Mouse (Mus musculus) adrenal gland, postnatal 36 days (tissue): ENCODE data around the gene Cmip. TPM values are rescaled to one million over a fixed set of nuclear protein-coding genes. Genes with fewer than 3 reads are reported as not detected.

Experiments used
- DNase-seq, 2 experiments: peaks; one replicate each; pipeline ENCODE4 v3.0.0; 2021; ENCODE audit warnings: mixed read lengths in 1 of 2
- total RNA-seq, 2 experiments: library from RNA; stranded (reverse); gene quantifications; 2 replicates each; pipeline ENCODE4 v1.2.3; 2021

The Cmip gene
- total RNA-seq, 2 experiments from 2014 or later = 122 to 129 TPM

DNA sequence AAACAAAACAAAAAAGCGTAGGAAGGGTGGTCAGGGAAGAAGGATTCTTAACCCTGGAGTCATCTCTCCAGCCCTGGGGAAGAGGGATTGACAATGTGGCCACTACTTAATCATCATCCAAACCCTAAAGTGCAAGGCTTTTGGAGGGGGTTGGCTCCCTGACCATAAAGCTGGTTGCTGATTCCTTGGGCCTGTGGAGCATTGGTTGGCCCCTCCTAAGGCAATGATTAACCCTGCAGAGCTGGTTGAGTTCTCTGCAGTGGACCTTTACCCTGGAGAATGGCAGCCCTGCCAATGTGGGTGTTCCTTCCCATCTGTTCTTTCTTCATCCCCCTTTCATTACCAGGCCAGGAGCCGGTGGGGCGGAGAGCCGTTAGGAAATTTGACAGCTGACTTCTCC, 90.7 kb downstream of the Cmip start:
- no peak for DNase-seq

DNA sequence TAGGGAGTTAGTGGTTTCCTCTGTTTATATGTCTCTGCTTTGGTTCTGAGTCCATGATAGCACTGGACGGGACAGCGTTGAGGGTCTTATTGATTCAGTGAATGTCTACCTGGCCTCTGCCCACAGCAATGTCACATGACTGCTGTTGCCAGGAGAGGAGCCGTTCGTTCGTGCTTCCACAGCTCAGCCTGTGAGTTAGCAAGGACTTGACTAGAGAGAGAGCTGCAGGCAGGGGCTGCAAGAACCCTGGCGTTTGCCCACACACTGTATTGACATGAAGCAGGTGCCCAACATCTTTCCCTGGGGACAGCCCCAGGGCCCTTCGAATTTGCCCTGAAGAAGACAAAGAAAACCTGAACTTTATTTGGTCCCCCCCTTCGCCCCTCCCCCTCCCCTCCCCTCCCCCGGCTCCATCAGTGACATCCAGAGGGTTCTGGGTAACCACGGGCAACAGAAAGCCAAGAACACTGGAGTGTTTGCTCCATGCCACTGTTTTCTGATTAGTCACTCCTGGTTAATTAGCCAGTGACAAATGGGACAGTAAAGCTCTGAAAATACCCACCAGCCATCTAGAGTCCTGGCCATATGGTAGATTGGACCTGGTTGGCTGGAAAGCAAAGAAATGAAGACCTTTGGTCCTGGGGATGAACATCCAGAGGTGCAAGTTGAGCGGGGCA, 92.0 kb downstream of the Cmip start:
- DNase-seq = no peak

DNA sequence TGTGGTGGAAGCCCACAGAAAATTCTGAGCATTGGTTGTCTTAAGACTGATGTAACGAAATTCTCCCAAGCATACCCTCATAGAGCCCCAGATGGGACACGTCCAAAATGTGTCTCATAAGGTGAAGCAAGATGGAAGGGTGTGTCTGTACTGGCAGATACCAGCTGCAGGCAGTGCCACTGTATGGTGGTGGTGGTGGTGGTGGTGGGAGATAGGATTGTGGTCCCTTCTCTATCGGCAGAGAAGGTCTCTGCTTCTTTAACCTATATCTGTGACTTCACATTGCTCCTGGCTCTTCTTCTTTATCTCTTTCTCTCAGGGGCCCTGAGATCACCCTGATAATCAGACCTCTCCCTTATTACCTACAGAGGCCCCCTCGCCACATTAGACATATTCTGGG, 92.7 kb downstream of the Cmip start:
- DNase-seq = no peak

DNA sequence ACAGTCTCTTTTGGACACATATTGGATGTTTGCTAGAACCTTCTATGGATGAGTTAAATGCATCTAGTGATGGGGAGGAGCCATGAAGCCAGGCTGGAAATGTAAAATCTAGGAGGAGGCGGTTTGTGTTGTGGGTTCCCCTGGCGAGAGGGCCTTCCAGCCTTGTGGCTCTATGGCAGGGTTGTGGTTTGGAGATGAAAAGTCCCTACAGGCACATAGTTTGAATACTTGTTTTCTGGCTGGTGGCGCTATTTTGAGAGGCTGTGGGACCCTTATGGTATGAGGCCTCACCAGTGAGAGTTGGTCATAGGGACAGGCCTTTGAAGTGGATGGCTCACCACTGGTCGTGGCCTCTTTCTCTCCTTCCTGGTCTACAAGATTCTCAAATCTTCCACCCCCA, 95.2 kb downstream of the Cmip start:
- no peak for DNase-seq

- DNase-seq = no peak
Observed at GRCm38 (mm10) chr8:117355111-117355831, 98.4 kb downstream of the Cmip start.

DNA sequence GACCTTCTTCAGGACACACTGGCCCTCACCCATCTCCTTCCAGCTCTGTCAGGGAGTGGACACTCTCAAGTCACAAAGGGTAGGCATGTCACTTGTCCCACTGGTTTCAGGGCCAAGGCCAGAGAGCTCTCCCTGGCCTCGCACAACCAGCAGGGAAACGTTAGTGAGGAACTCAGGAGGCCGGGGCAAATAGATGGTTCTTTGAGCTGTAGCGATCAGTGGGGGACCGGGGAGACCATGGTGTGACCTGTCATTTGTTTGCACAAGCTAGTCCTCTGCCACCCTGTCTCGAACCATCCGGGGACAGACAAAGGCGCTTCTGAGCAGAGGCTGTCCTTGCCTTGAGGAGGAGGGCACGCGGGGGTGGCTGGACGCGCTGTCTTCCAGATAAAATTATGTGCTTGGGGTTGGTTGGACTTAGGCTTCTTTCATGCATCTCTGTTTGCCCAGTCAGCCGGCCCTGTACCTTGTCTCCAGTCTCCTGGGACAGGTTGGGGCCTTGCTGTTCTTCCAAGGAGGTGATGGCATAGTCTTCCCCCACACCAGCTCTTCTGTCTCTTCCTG, 99.3 kb downstream of the Cmip start:
- DNase-seq = peak; percentile 49 to 59

- DNase-seq = peak; percentile 90
Observed at GRCm38 (mm10) chr8:117357491-117358467, 100.9 kb downstream of the Cmip start.

DNA sequence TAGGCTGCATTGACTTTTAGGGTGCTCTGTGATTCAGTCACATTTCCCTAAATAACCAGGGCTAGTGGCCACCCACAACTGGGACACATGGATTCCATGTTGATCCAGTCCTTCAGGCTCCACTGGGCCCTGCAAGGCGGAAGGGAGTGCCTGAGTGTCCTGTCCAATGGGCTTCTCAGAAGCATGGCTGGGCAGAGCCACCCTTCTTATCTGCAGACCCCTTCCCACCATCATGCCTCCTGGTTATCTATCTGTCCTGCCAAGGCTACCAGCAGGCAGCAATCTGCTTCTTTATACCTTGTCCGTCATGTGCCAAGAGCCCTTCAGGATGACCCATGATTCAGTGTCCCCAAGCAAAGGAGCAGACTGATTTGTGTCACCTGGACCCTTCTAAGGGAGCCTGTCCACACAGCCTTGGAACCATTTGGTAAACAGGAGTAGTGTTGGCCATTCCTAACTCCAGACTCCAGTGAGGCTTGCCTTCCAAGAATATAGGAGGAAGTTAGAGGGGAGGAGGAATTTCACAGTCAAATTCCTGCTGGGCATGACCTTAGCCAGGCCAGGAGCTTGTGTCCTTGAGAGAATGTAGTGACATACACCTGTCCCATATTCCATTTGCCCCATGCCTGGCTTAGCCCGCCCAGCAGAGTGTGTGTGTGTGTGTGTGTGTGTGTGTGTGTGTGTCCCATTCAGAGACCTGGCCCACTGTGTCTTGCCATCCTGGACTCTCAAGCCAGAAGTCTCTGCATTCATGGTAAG, 103.5 kb downstream of the Cmip start:
- DNase-seq = no peak

DNA sequence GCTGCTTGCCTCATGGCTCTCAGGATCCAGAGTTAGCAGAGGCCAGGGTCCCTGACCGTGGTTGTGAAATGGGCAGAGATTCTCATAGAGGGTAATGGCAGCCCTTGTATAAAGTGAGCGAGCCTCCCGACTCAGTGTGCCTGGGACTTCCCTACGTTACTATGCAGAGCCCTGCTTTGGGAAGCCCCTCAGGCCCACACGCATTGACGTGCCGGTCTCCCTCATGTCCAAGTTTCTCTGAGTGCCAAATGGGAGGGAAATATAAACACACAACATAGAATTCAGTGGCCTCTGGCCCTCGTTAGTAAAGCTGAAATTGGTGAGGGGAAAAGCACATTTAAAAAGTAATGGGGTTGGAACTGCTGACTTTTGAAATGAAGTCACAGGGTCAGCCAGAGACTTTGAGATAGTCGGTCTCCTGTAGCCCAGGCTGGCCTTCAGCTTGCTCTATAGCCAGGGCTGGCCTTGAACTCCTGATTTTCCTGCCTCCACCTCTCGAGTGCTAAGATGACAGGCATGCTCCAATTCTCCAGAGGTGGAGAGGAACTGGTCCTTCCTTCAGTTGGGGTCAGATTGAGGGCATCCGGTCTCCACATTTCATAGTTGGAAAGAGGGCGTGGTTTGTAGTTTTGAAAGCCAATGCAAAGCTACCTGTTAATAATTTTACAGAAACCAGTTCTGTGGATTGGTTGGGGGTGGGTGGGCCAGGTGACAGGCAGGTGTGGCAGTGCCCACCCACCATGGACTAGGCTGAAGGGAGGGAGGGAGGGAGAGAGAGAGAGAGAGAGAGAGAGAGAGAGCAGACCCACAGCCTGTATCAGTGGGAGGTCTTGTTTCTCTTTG, 105.0 kb downstream of the Cmip start:
- no peak for DNase-seq

- DNase-seq = no peak
Observed at GRCm38 (mm10) chr8:117362438-117362726, 105.5 kb downstream of the Cmip start.

DNA sequence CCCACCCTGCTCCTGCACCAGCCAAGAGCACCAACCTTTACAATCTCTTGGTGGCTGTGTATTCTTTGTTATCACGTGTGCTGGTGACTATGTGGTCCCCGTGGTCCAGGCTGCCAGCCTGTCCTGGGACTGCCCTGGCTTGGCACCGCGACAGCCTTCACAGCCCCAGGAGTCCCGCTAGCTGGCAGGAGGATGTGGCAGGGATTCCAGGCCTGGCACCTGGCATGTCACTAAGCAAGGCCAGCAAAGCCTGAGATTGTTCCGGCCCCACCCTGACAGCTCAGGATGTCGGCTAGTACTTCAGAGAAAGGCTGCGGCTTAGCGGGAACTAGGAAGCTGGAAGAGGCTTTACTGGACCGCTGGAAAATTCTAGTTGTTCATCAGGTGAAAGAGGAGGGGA, 106.4 kb downstream of the Cmip start:
- DNase-seq = peak; percentile 64 to 71

DNA sequence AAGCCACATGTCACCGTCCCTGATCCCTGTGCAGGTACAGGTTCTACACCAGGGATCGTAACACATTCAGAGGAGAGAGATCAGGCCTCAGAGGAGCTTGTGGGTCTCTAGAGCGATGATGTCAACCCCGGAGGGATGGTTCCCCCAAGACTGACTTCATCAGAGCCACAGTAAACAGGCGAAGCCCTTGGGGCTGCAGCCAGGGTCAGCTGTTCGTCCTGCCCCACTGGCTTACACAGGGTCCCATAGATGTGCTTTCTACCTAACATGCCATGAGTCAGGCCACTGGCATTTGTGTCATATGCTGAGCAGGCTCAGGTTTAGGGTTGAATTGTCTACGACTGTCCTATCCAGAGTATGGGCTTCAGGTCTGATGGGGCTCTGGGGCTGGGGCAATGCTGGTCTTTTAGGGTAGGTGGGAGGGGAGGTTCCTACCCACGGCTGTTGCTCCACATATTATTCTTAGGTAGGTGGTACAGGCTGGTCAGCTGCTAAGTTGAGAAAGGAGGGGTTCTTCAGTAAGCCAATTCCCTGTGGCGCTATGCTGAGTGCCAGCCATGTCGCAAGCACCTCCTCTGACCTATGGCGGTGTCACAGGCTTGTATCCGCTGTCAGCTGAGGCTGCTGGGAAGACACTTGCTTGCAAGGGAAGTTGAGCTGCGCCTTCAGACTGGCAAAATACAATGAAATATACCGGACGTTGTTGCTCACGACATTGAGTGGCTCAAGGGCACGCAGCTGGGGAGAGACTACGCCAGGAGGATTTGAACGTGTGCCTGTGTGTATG, 107.7 kb downstream of the Cmip start:
- peak; percentile 63 to 72 for DNase-seq

DNA sequence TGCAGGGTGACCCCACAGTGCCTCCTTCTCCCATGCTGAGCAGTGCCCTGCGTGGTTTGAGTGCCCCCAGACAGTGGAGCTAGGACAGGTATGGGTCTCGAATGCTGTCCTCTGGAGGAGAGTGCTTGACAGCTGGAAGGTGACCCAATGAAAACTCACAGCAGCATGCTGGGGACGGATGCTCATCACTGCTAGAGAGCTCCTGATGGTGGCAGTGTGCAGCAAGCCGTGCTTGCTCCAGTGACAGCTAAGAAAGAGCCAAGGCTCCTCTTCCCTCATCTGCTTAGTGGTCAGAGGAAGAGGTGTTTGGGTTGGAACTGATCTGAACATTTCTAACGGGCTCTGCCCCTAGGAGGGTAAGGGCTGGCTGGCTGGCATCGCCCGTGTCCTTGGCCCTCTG, 109.6 kb downstream of the Cmip start:
- peak; percentile 48 to 58 for DNase-seq

DNA sequence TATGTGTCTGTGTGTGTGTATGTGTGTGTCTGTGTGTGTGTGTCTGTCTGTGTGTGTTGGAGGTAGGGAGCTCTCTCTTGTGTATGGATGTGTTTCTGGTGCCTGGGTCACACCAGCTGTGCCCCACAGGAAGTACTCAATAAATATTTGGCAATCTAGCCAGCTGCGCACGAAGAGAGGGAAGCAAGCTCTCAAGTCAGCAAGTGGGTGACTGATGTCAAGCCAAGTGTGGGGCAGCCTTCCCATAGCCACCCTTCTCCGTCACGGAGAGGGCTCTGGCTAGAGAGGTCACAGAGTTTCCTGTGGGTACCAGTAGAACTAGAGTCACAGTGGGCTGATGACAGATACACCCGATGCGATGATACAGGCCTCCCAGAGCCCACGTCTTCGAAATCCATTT, 110.6 kb downstream of the Cmip start:
- no peak for DNase-seq

DNA sequence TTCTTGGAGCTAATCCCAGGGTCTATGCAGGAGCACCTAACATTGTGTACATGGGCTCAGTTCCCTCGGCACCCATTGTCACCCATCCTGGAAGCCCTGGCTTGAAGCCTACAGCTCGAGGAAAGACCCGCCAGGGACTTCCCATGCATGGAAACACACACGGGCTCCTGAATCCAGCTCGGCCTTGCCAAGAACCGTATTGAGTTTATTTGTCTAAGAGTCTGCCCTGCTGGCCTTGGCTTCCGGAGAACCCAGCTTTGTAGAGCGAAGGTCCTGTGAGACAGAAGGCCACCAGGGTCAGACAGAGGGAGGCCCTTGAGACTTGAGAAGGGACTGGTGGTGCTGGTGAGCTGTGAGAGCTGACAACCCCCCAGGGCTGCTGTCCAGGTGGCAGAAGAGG, 111.9 kb downstream of the Cmip start:
- peak; percentile 64 to 66 for DNase-seq

DNA sequence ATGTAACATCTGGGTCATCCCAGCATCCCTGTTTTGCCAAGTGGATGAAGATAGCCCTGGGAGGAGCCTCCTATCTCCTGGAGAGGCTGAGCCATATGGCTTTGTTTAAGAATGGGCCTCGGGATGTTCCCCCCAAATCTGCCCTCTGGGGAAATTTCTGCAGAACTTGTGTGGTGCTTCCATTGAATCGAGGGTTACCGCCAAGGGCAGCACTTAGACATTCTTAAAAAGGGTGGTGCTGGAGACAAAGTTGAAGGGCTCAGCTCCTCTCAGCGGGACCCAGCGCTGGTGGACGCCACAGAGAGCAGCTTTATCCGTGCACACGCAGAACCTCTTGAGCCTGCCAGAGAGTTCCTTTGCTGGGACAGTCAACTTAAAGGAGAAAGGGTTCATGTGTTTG, 113.1 kb downstream of the Cmip start:
- no peak for DNase-seq

DNA sequence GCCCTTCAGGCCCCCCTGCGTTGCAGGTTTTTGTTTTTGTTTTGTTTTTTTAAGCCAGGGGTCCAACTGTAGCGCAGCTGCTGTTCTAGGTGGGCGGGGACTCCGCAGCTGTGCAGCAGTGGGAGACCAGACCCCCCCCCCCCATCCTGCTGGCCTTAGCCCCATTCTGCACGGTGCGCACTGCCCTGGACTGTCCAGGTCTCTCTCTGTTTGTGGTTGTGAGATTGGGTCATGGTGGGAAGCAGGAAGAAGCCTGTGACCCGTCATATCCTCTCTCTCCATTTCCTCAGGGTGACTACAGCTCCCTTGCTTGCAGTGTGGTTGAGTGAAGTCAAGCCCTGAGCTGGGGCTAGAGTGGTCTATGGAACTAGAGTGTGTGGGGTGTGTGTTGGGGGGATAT, 114.3 kb downstream of the Cmip start:
- DNase-seq = no peak

DNA sequence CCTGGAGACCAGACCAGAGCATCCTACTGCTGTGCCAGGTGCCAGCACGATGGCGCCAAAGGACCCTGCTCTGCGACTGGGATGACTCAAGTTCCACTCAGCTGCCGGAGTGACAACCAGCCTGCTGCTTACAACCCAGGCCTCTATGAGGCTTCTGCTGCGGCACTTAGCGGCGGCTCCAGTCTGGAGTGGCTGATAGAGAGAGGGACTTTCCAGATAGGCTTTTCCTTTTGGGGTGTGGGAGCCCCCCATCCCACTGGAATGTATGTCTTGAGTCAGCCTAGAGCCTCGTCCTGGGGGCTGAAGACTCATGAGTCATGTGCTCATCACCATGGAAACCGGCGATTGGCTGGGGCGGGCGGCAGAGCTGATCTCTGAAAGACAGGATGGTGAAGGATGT, 115.2 kb downstream of the Cmip start:
- DNase-seq = no peak

DNA sequence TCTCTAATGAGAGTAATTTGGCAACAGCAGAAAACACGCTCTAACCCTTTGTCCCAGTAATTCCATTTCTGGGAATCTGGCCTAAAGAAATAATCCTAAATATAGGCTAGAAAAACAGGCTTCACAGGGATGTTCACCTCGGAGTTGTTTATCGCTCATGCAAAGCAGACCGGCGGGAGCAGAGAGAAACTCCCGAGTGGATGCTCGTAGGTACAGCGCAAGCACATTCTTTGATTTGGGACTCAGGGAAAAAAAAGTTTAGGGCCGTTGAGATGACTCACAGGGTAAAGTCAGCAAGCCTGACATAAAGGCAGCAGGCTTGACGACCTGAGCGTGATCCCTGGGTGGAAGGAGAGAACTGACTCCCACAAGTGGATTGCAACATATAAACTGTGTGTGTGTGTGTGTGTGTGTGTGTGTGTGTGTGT, 116.2 kb downstream of the Cmip start:
- peak in 1 of 2 experiments; percentile 32 for DNase-seq

DNA sequence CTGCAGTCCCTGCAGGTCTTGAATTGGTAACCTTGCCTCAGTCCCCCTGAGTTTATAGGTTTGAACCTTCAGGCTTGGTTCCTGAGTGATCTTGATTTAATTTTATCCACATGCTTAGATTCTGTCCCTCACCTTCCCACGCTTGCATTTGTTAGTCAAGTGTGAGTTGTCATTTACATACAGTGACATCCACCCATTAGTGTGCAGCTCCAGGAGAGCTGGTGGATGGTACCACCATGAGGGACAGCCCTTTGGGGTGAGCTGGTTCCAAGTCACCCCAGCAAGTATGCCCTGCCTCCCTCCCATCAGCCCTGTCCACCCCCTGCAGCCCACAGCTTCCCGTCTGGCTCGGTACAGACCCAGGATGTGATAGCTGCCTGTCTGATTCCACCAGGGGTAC, 117.2 kb downstream of the Cmip start:
- DNase-seq = no peak
